Mouse (Mus musculus): ENCODE data around the gene Atg10. TPM values are rescaled to one million over a fixed set of nuclear protein-coding genes. Genes with fewer than 3 reads are reported as not detected.
"Not testable (repeated sequence)": the region's sequence is repeated elsewhere in the genome, so short reads cannot be mapped to it uniquely, and the experiment has no call there.

Gene Atg10
- polyA plus RNA-seq, 1 experiment from 2014 or later: 13.8 TPM

DNA sequence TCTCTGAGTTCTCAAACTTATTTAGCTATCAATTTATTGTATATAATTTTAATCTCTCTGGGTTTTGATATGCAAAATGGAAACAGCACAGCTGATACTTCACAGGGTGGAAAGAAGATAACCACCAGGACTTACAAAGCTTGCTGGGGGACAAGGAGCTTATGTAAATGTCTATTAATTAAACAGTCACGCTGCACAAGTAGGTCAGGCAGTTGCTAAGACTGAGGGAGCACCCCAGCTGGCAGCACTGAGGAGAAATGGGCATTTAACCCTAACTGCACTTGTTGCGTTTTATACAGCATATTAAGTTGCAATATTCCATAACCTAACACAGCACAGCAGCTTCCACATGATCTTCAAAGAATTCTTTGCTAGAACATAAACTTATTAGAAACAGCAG is 264.9 kb downstream of the Atg10 start:
- H3K4me2 ChIP-seq: no peak overlapping the region
- H3K9me3 ChIP-seq: no peaks in the 10 kb centered on the region
- no peak overlapping the region for H3K4me3 ChIP-seq
- no peaks in the 10 kb centered on the region for H3K27me3 ChIP-seq (replicated peaks)
- ATAC-seq (replicated peaks): peak; percentile 58; the same call in 1 of the 2 replicates
- 22% methylated on average over 2 of the region's 2 CpGs for WGBS
- H3K4me1 ChIP-seq: peaks cover 8% of the 10 kb centered on the region; the same call in 1 of the 2 replicates
- H3K9ac ChIP-seq: no peak overlapping the region
- H3K36me3 ChIP-seq (replicated peaks): no peaks in the 10 kb centered on the region
- H3K27ac ChIP-seq: no peak overlapping the region

GRCm38 (mm10) chr13:90939600-90939999 is 284.2 kb downstream of the Atg10 start:
- ATAC-seq (replicated peaks): no peak
- 80% methylated on average over 5 of the region's 5 CpGs for WGBS

DNA sequence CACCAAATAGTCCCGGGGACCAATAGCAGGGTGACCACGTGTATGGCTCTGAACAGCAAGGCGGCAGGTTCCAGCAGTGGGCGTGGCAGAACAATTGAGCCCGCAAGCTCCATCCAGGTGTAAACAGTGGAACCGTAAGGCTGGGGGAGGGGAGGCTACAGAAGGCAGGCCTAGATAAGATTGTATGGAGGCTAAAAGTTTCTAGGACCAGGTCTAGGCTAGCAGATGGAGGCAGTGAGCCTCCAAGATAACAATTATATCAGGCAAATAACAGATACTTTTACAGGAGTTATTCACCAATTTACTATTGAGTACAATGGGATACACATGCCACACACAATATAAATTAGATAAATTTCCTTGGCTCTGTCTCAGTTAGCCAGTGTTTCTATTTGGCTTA is 284.6 kb downstream of the Atg10 start:
- H3K4me1 ChIP-seq: no peaks in the 10 kb centered on the region
- ATAC-seq (replicated peaks): no peak
- no peak overlapping the region for H3K4me3 ChIP-seq
- H3K27me3 ChIP-seq (replicated peaks): no peaks in the 10 kb centered on the region
- WGBS: 63% methylated on average over 6 of the region's 6 CpGs
- H3K27ac ChIP-seq: no peak overlapping the region
- H3K36me3 ChIP-seq (replicated peaks): no peaks in the 10 kb centered on the region
- H3K4me2 ChIP-seq: no peak overlapping the region
- H3K9me3 ChIP-seq: no peaks in the 10 kb centered on the region
- H3K9ac ChIP-seq: no peak overlapping the region

More at GRCm38 (mm10) chr13:90939600-90939999, 284.2 kb downstream of the Atg10 start:
- no peaks in the 10 kb centered on the region for H3K9me3 ChIP-seq
- no peak overlapping the region for H3K4me3 ChIP-seq
- no peak overlapping the region for H3K9ac ChIP-seq
- no peaks in the 10 kb centered on the region for H3K4me1 ChIP-seq
- no peak overlapping the region for H3K27ac ChIP-seq
- H3K27me3 ChIP-seq (replicated peaks): no peaks in the 10 kb centered on the region
- no peaks in the 10 kb centered on the region for H3K36me3 ChIP-seq (replicated peaks)
- no peak overlapping the region for H3K4me2 ChIP-seq

DNA sequence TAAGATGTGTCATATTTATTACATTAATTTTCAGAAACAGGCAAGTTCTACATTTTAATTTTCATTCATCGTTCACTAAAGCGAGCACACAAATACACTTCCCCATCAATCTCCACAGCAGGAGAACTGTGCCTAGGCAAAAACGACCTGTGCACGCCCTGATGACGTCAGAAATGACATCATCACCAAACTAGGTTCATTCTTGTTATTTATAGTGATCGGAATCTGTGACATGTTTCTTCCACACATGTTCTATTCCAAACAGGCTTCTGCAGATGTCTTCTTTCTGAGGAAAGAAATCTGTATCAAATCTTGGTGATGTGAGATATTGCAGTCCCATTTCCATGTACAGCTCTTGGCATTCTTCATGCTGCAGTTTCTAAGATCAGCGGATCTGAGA is 287.9 kb downstream of the Atg10 start:
- Histone ChIP-seq H3K9ac (no peak overlapping the region), H3K27me3 (replicated peaks) (no peaks in the 10 kb centered on the region), H3K4me3 (no peak overlapping the region), H3K4me1 (no peaks in the 10 kb centered on the region), H3K36me3 (replicated peaks) (no peaks in the 10 kb centered on the region), H3K27ac (no peak overlapping the region), H3K9me3 (no peaks in the 10 kb centered on the region), H3K4me2 (no peak overlapping the region)
- ATAC-seq (replicated peaks): no peak
- WGBS: 94% methylated on average over 7 of the region's 7 CpGs

- H3K27ac ChIP-seq: no peak overlapping the region
- H3K27me3 ChIP-seq (replicated peaks): no peaks in the 10 kb centered on the region
- H3K9ac ChIP-seq: no peak overlapping the region
- no peaks in the 10 kb centered on the region for H3K4me1 ChIP-seq
- 0 out of 2 replicates have a peak, but pooled peaks cover 4% of the 10 kb centered on the region for H3K36me3 ChIP-seq (replicated peaks)
- no peaks in the 10 kb centered on the region for H3K9me3 ChIP-seq
- H3K4me3 ChIP-seq: no peak overlapping the region
- no peak overlapping the region for H3K4me2 ChIP-seq
- WGBS: 63% methylated on average over 3 of the region's 3 CpGs
- no peak for ATAC-seq (replicated peaks)
Measured at GRCm38 (mm10) chr13:90933256-90933655, 290.5 kb downstream of the Atg10 start.

- ATAC-seq (replicated peaks): peak; percentile 48; the same call in 1 of the 2 replicates
- H3K9me3 ChIP-seq: no peaks in the 10 kb centered on the region
- H3K27ac ChIP-seq: no peak overlapping the region
- WGBS: 20% methylated on average over 5 of the region's 5 CpGs
- no peak overlapping the region for H3K4me2 ChIP-seq
- H3K36me3 ChIP-seq (replicated peaks): peaks cover 29% of the 10 kb centered on the region
- H3K9ac ChIP-seq: no peak overlapping the region
- H3K4me1 ChIP-seq: no peaks in the 10 kb centered on the region
- no peaks in the 10 kb centered on the region for H3K27me3 ChIP-seq (replicated peaks)
- H3K4me3 ChIP-seq: no peak overlapping the region
Measured at GRCm38 (mm10) chr13:90929847-90930246, 293.9 kb downstream of the Atg10 start.

GRCm38 (mm10) chr13:90928266-90928665 is 295.5 kb downstream of the Atg10 start:
- not testable (repeated sequence) for H3K4me3 ChIP-seq; H3K4me1 ChIP-seq; H3K9me3 ChIP-seq; H3K9ac ChIP-seq; H3K27me3 ChIP-seq (replicated peaks); ATAC-seq (replicated peaks); H3K27ac ChIP-seq; H3K4me2 ChIP-seq
- peaks cover 31% of the 10 kb centered on the region for H3K36me3 ChIP-seq (replicated peaks)
- 91% methylated on average over 9 of the region's 10 CpGs for WGBS

GRCm38 (mm10) chr13:90926938-90927633 is 296.7 kb downstream of the Atg10 start:
- no peak for ATAC-seq (replicated peaks)
- Histone ChIP-seq H3K27ac (no peak overlapping the region), H3K9me3 (no peaks in the 10 kb centered on the region), H3K4me2 (no peak overlapping the region), H3K9ac (no peak overlapping the region), H3K36me3 (replicated peaks) (peaks cover 31% of the 10 kb centered on the region), H3K27me3 (replicated peaks) (no peaks in the 10 kb centered on the region), H3K4me1 (peaks cover 9% of the 10 kb centered on the region), H3K4me3 (no peak overlapping the region)
- 75% methylated on average over 5 of the region's 5 CpGs for WGBS

- H3K27ac ChIP-seq: no peak overlapping the region
- peaks cover 10% of the 10 kb centered on the region for H3K4me1 ChIP-seq
- 80% methylated on average over 7 of the region's 7 CpGs for WGBS
- H3K4me2 ChIP-seq: no peak overlapping the region
- peaks cover 31% of the 10 kb centered on the region for H3K36me3 ChIP-seq (replicated peaks)
- H3K4me3 ChIP-seq: no peak overlapping the region
- ATAC-seq (replicated peaks): no peak
- H3K9ac ChIP-seq: no peak overlapping the region
- no peaks in the 10 kb centered on the region for H3K27me3 ChIP-seq (replicated peaks)
- no peaks in the 10 kb centered on the region for H3K9me3 ChIP-seq
Measured at GRCm38 (mm10) chr13:90926125-90926765, 297.5 kb downstream of the Atg10 start.

DNA sequence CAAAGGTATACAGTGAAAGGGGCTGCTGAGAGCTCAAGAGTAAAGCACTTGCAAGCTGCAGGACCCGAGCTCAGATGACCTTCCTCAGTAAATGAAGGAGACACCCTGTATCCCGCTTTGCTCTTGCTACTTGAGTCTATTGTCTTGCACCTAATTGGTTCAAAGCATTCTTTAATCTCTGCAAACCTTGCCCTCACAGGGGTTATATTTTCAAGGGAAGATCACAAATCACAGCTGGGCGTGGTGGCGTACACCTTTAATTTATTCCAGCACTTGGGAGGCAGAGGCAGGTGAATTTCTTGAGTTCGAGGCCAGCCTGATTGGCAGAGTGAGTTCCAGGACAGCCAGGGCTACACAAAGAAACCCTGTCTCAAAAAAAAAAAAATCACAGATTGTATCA is 298.6 kb downstream of the Atg10 start:
- ATAC-seq (replicated peaks): no peak
- 88% methylated on average over 5 of the region's 5 CpGs for WGBS
- no peak overlapping the region for H3K27ac ChIP-seq
- H3K27me3 ChIP-seq (replicated peaks): no peaks in the 10 kb centered on the region
- H3K4me1 ChIP-seq: peaks cover 10% of the 10 kb centered on the region
- no peaks in the 10 kb centered on the region for H3K9me3 ChIP-seq
- no peak overlapping the region for H3K9ac ChIP-seq
- H3K4me2 ChIP-seq: no peak overlapping the region
- peaks cover 31% of the 10 kb centered on the region for H3K36me3 ChIP-seq (replicated peaks)
- H3K4me3 ChIP-seq: no peak overlapping the region

GRCm38 (mm10) chr13:90924072-90924471 is 299.7 kb downstream of the Atg10 start:
- Histone ChIP-seq H3K4me1 (peaks cover 10% of the 10 kb centered on the region), H3K9me3 (no peaks in the 10 kb centered on the region)
- 55% methylated on average over 9 of the region's 9 CpGs for WGBS

DNA sequence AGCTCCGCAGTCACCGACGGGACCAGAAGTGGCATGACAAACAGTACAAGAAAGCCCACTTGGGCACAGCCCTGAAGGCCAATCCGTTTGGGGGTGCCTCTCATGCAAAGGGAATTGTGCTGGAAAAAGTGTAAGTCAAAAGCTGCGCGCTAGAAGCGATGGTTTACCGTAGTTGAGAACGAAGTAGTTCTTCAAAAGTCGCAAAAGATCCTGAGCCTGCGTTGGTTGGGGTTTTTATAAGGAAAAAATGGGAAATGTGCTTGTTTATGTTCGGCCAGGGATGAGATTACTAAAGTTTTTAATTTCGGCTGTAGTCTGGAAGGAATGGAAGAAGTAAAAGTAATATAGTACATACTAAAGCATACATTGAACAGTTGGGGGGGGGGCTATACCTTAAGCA is 300.2 kb downstream of the Atg10 start:
- H3K9me3 ChIP-seq; H3K27me3 ChIP-seq (replicated peaks); ATAC-seq (replicated peaks): not testable (repeated sequence)
- peak overlapping the region; percentile 63 for H3K4me2 ChIP-seq
- H3K4me1 ChIP-seq: peaks cover 10% of the 10 kb centered on the region
- WGBS: under 1% methylated on average over 13 of the region's 13 CpGs
- peak overlapping the region; percentile 83 for H3K9ac ChIP-seq
- peak overlapping the region; percentile 96 for H3K4me3 ChIP-seq
- H3K36me3 ChIP-seq (replicated peaks): peaks cover 28% of the 10 kb centered on the region
- peak overlapping the region; percentile 81 for H3K27ac ChIP-seq

More at GRCm38 (mm10) chr13:90924072-90924471, 299.7 kb downstream of the Atg10 start:
- no peaks in the 10 kb centered on the region for H3K27me3 ChIP-seq (replicated peaks)
- H3K9ac ChIP-seq: peak overlapping the region; percentile 83; the same call in 1 of the 2 replicates
- H3K27ac ChIP-seq: no peak overlapping the region
- ATAC-seq (replicated peaks): no peak
- H3K4me2 ChIP-seq: peak overlapping the region; percentile 63
- H3K36me3 ChIP-seq (replicated peaks): peaks cover 31% of the 10 kb centered on the region
- peak overlapping the region; percentile 96 for H3K4me3 ChIP-seq
